Mouse (Mus musculus) intestine, embryonic 16.5 days (tissue): ENCODE measurements at regions not wholly inside any gene's neighbourhood (a gene's known extent, or its start where the extent isn't known, plus 50 kb on each side); places are given as distances from the start of the nearest gene placed in this dataset.

Experiments used
- ATAC-seq: fragments of 200-750 bp; cut with Nextera tagmentation; 2 replicates; pipeline ENCODE4 v1.8.0; 2017; ENCODE audit warnings: moderate TSS enrichment, moderate library complexity
- H3K27ac ChIP-seq: fragments of 300-500 bp; sonication (generic); 2 replicates; pipeline ENCODE4 v1.5.1; 2014; ENCODE audit warnings: mild to moderate bottlenecking, low read length
- H3K27me3 ChIP-seq: fragments of 300-500 bp; sonication (generic); replicated peaks from 2 replicates; pipeline ENCODE4 v1.6.1; 2014; ENCODE audit warnings: low read length, control low read depth, mixed read lengths; ENCODE audit not compliant: control insufficient read depth, insufficient read depth
- H3K36me3 ChIP-seq: fragments of 300-500 bp; sonication (generic); 2 replicates; pipeline ENCODE4 v1.6.1; 2014; ENCODE audit warnings: low read length, control low read depth; ENCODE audit not compliant: control insufficient read depth, insufficient read depth
- H3K4me1 ChIP-seq: fragments of 300-500 bp; sonication (generic); 2 replicates; pipeline ENCODE4 v1.6.1; 2014; ENCODE audit warnings: low read length, control low read depth, mixed read lengths; ENCODE audit not compliant: control insufficient read depth, insufficient read depth
- H3K4me2 ChIP-seq: fragments of 300-500 bp; sonication (generic); 2 replicates; pipeline ENCODE4 v1.6.1; 2014; ENCODE audit warnings: low read depth, low read length, control low read depth
- H3K4me3 ChIP-seq: fragments of 300-500 bp; sonication (generic); 2 replicates; pipeline ENCODE4 v1.5.1; 2014; ENCODE audit warnings: mild to moderate bottlenecking, low read length
- H3K9ac ChIP-seq: fragments of 300-500 bp; sonication (generic); 2 replicates; pipeline ENCODE4 v1.6.1; 2014; ENCODE audit warnings: low read depth, low read length
- H3K9me3 ChIP-seq: fragments of 300-500 bp; sonication (generic); 2 replicates; pipeline ENCODE4 v1.6.1; 2016; ENCODE audit warnings: low read length, control low read depth; ENCODE audit not compliant: control insufficient read depth
- WGBS: fragments of 180-500 bp; shearing (Covaris S2); extraction: QIAGEN DNeasy Blood & Tissue Kit; methylation state at CpG from one replicate; pipeline ENCODE4 v1.1.7; 2014; 5-methylcytosine and 5-hydroxymethylcytosine counted together

- Histone ChIP-seq H3K4me3 (no peak overlapping the region), H3K9ac (no peak overlapping the region), H3K27ac (no peak overlapping the region), H3K36me3 (no peaks in the 10 kb centered on the region), H3K4me1 (no peaks in the 10 kb centered on the region), H3K9me3 (0 out of 2 replicates have a peak, but pooled peaks cover 4% of the 10 kb centered on the region), H3K27me3 (no peaks in the 10 kb centered on the region), H3K4me2 (no peak overlapping the region)
- no peak for ATAC-seq
- 58% methylated on average over 3 of the region's 3 CpGs for WGBS
Observed at GRCm38 (mm10) chr3:104712711-104713110, 68.1 kb upstream of the Ppm1j start.

- peak; percentile 79 for ATAC-seq
- 26% methylated on average over 8 of the region's 8 CpGs for WGBS
- Histone ChIP-seq H3K36me3 (no peaks in the 10 kb centered on the region), H3K9me3 (no peaks in the 10 kb centered on the region), H3K27me3 (no peaks in the 10 kb centered on the region), H3K9ac (no peak overlapping the region), H3K27ac (no peak overlapping the region), H3K4me2 (peak overlapping the region; percentile 36), H3K4me1 (no peaks in the 10 kb centered on the region), H3K4me3 (0 out of 2 replicates have a peak overlapping the region, but pooled peaks have one; percentile 9)
Observed at GRCm38 (mm10) chr3:104713836-104714631, 66.8 kb upstream of the Ppm1j start.

DNA sequence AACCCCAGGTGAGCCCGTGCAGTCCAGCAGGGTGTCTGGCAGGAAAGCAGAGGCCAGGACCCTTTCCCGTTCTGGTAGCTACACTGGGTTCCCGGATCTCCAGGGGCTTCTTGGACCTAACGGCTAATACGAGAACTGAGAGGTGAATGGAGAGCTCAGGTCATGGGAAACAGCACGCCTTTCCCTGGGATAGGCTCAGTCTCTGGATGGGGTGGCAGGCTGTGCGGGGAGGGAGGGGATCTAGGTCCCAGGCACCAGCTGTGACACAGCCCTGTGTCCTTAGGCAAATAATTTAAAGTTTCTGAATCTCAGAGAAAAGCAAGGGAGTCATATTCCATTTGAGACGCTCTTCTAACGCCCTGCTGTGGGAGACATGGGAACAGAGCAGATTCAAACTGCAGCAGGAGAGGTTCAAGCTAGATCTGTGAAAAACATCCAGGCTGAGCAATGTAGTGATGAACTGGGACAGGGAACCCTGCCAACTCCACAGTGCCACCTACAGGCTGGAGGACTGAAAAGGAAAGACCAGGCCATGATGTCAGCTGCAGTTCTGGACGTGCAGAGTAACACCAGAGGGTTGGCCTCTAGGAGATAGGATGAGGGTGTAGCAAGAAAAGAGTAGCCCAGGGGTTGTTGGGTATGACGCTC, 66.1 kb upstream of the Ppm1j start:
- no peaks in the 10 kb centered on the region for H3K9me3 ChIP-seq
- ATAC-seq: peak; percentile 39
- no peak overlapping the region; the same call in 1 of the 2 replicates for H3K9ac ChIP-seq
- no peak overlapping the region for H3K27ac ChIP-seq
- no peaks in the 10 kb centered on the region for H3K27me3 ChIP-seq
- H3K4me3 ChIP-seq: 0 out of 2 replicates have a peak overlapping the region, but pooled peaks have one; percentile 9
- H3K36me3 ChIP-seq: no peaks in the 10 kb centered on the region
- 48% methylated on average over 11 of the region's 11 CpGs for WGBS
- peak overlapping the region; percentile 36 for H3K4me2 ChIP-seq
- H3K4me1 ChIP-seq: no peaks in the 10 kb centered on the region
